In the genomic region with DNA sequence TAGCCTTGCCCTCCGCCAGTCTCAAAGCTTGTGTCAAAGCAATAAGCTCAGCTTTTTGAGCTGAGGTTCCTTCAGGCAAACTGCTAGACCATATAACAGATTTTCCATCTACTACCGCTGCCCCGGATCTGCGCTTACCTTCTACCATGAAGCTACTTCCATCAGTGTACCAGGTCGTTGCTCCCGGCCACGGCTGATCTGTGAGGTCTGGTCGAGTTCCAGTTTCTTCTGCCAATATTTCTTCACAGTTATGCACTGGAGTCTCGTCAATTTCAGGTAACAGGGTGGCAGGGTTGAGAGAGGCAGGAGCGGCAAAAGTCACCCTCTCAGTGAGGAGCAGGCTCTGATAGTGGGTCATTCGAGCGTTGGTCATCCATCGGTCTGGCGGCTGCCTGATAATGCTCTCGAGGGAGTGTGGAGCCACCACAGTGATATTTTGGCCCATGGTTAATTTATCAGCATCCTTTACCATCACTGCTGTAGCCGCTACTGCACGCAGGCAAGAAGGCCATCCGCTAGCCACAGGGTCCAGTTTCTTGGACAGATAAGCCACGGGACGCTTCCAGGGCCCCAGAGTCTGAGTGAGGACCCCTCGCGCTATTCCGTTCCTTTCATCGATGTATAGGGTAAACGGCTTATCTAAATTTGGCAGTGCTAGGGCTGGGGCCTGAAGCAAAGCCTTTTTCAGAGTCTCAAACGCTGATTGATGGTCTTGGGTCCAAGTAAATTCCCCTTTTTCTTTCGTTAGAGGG, we compare ENCODE assay signal across 11 mouse cellular contexts.
DNase-seq lines count a peak whose midpoint lies in the region; ATAC-seq and TF ChIP-seq lines count a peak whose summit lies in the region.
"Had no signal": no experiment of that assay in that cellular context is flagged by ENCODE, and none has a peak within 500 bp of the region (broad histone marks: within the 10 kb centered on the region; RNA-seq: fewer than 3 reads in every experiment).

No protein-coding gene starts in this region.

- TF ChIP-seq CTCF in stomach, postnatal 0 days (IDR thresholded peaks at IDR 0.05; ENCODE audit: low read depth) = no peak

- H3K4me1 ChIP-seq in hindbrain, embryonic 10.5 days (replicated peaks) = no peaks in the 10 kb centered on the region
- no peaks in the 10 kb centered on the region for H3K4me1 ChIP-seq in hindbrain, embryonic 12.5 days
- H3K4me1 ChIP-seq in embryonic facial prominence, embryonic 10.5 days = no peaks in the 10 kb centered on the region
- no peaks in the 10 kb centered on the region for H3K4me1 ChIP-seq in stomach, postnatal 0 days (replicated peaks; ENCODE audit: control insufficient read depth, insufficient read depth)
- H3K4me1 ChIP-seq: stomach, embryonic 15.5 days had no signal

- no peak overlapping the region for H3K9ac ChIP-seq in hindbrain, embryonic 12.5 days
- no peak overlapping the region for H3K9ac ChIP-seq in stomach, postnatal 0 days (ENCODE audit: low read length)
- H3K9ac ChIP-seq: liver, embryonic 14.5 days; stomach, embryonic 15.5 days had no signal

- H3K4me2 ChIP-seq in hindbrain, embryonic 12.5 days (replicated peaks) = no peak overlapping the region
- no peak overlapping the region for H3K4me2 ChIP-seq in stomach, postnatal 0 days (replicated peaks; ENCODE audit: low read depth)
- H3K4me2 ChIP-seq: stomach, embryonic 15.5 days had no signal

- peak; percentile 26 for DNase-seq in hindbrain, embryonic 10.5 days (ENCODE audit: low spot score)
- peak; percentile 2 to 5 for DNase-seq in spleen, adult 18-20 months
- DNase-seq in spleen, adult 12 weeks (ENCODE audit: low spot score) = no peak
- DNase-seq in embryonic facial prominence, embryonic 10.5 days (ENCODE audit: low spot score) = peak; percentile 21
- peak; percentile 19 for DNase-seq in stomach, postnatal 0 days (ENCODE audit: low spot score)
- no peak for DNase-seq in layer of hippocampus, adult 11-12 months (ENCODE audit: low spot score)
- DNase-seq in ovary, postnatal 36 days (ENCODE audit: low spot score) = no peak
- DNase-seq: kidney, postnatal 10 days had no signal

- WGBS in hindbrain, embryonic 10.5 days = 71% methylated on average over 27 of the region's 27 CpGs
- WGBS in hindbrain, embryonic 12.5 days = 64% methylated on average over 27 of the region's 27 CpGs
- WGBS in embryonic facial prominence, embryonic 10.5 days = 70% methylated on average over 27 of the region's 27 CpGs
- 67% methylated on average over 27 of the region's 27 CpGs for WGBS in stomach, postnatal 0 days

- peaks cover 85% of the 10 kb centered on the region for H3K9me3 ChIP-seq in hindbrain, embryonic 10.5 days
- peaks cover 77% of the 10 kb centered on the region for H3K9me3 ChIP-seq in hindbrain, embryonic 12.5 days (replicated peaks)
- H3K9me3 ChIP-seq in embryonic facial prominence, embryonic 10.5 days = peaks cover 82% of the 10 kb centered on the region
- H3K9me3 ChIP-seq in stomach, postnatal 0 days (ENCODE audit: control insufficient read depth, low read length) = peaks cover 68% of the 10 kb centered on the region

- no peak overlapping the region for H3K27ac ChIP-seq in hindbrain, embryonic 10.5 days
- no peak overlapping the region for H3K27ac ChIP-seq in hindbrain, embryonic 12.5 days
- no peak overlapping the region for H3K27ac ChIP-seq in embryonic facial prominence, embryonic 10.5 days (replicated peaks)
- no peak overlapping the region for H3K27ac ChIP-seq in stomach, postnatal 0 days (replicated peaks)
- H3K27ac ChIP-seq: liver, embryonic 14.5 days; stomach, embryonic 15.5 days had no signal

- TF ChIP-seq EP300 in stomach, postnatal 0 days (optimal IDR thresholded peaks at IDR 0.05) = no peak

- peaks cover 50% of the 10 kb centered on the region for H3K36me3 ChIP-seq in hindbrain, embryonic 10.5 days
- peaks cover 16% of the 10 kb centered on the region; the same call in 1 of the 2 replicates for H3K36me3 ChIP-seq in hindbrain, embryonic 12.5 days
- H3K36me3 ChIP-seq in embryonic facial prominence, embryonic 10.5 days (replicated peaks) = peaks cover 73% of the 10 kb centered on the region
- H3K36me3 ChIP-seq in stomach, postnatal 0 days (ENCODE audit: control insufficient read depth, insufficient read depth, low read length) = peaks cover 3% of the 10 kb centered on the region; the same call in 1 of the 2 replicates

- H3K4me3 ChIP-seq in hindbrain, embryonic 10.5 days = no peak overlapping the region
- no peak overlapping the region for H3K4me3 ChIP-seq in hindbrain, embryonic 12.5 days
- no peak overlapping the region for H3K4me3 ChIP-seq in embryonic facial prominence, embryonic 10.5 days
- no peak overlapping the region for H3K4me3 ChIP-seq in stomach, postnatal 0 days (ENCODE audit: low read depth, low read length)
- H3K4me3 ChIP-seq: stomach, embryonic 15.5 days had no signal

- ATAC-seq in hindbrain, embryonic 12.5 days (ENCODE audit: low FRiP score) = no peak
- ATAC-seq in stomach, postnatal 0 days (ENCODE audit: low FRiP score, low TSS enrichment) = no peak

- peaks cover 43% of the 10 kb centered on the region for H3K27me3 ChIP-seq in hindbrain, embryonic 10.5 days (ENCODE audit: insufficient read depth, poor library complexity, severe bottlenecking)
- peaks cover 23% of the 10 kb centered on the region for H3K27me3 ChIP-seq in hindbrain, embryonic 12.5 days
- peaks cover 54% of the 10 kb centered on the region for H3K27me3 ChIP-seq in embryonic facial prominence, embryonic 10.5 days (replicated peaks; ENCODE audit: low read depth, poor library complexity, severe bottlenecking)
- H3K27me3 ChIP-seq in stomach, postnatal 0 days (ENCODE audit: control insufficient read depth, insufficient read depth, low read length) = no peaks in the 10 kb centered on the region
- H3K27me3 ChIP-seq: stomach, embryonic 15.5 days had no signal

Comparison
In these comparisons a context has a peak if more than half of its experiments do, and no peak if none do; other contexts are left out.
1. DNase-seq: peak in hindbrain, embryonic 10.5 days (single experiment), spleen, adult 18-20 months (2 of 2), embryonic facial prominence, embryonic 10.5 days (single experiment) and stomach, postnatal 0 days (single experiment); none in spleen, adult 12 weeks (single experiment), layer of hippocampus, adult 11-12 months (single experiment) and ovary, postnatal 36 days (single experiment).